Mouse (Mus musculus) stomach, postnatal 0 days (tissue): ENCODE measurements around the gene Coa3.

ENCODE experiments used
- CTCF ChIP-seq: IDR thresholded peaks from 2 replicates; pipeline ENCODE4 v1.5.1; 2016; ENCODE audit warnings: antibody characterized with exemption, low read depth, mild to moderate bottlenecking, moderate library complexity
- EP300 ChIP-seq: optimal IDR thresholded peaks from 2 replicates; pipeline ENCODE3; 2016; ENCODE audit warnings: antibody characterized with exemption

DNA sequence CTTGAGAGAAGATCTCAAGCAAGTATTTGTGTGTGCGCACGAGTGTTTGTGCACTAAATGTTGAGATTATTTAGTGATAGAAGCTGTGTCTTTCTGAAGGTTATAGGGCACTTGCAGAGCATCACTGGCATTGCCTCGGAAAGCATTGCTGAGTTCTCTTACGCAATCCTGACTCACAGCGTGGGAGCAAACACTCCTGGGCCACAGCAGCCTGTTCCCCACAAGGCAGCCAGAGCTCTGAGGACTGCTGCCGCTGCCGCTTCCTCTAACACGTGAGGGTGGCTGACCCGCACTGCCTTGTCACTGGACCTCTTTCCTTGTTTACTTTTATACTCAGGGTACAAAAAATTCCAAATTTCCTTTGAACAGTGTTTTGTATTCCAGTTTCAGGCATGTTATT lies 8.4 kb upstream of the Coa3 start:
- TF ChIP-seq CTCF, result no peak
- TF ChIP-seq EP300, result no peak
